Mouse (Mus musculus) kidney, embryonic 14.5 days (tissue): ENCODE results near the gene Dnm2. TPM values are rescaled to one million over a fixed set of nuclear protein-coding genes. Genes with fewer than 3 reads are reported as not detected.
"Not testable (repeated sequence)": the region's sequence is repeated elsewhere in the genome, so short reads cannot be mapped to it uniquely, and the experiment has no call there.

ENCODE experiments used
- ATAC-seq: fragments of 200-750 bp; cut with Nextera tagmentation; 2 replicates; pipeline ENCODE4 v1.8.0; 2017; ENCODE audit warnings: moderate number of reproducible peaks, mild to moderate bottlenecking, moderate TSS enrichment, moderate library complexity; ENCODE audit not compliant: low FRiP score, low TSS enrichment
- H3K27ac ChIP-seq: fragments of 300-500 bp; sonication (generic); 2 replicates; pipeline ENCODE4 v1.5.1; 2014; ENCODE audit warnings: low read depth, mild to moderate bottlenecking, low read length, moderate library complexity, mixed read lengths
- H3K27me3 ChIP-seq: fragments of 300-500 bp; sonication (generic); 2 replicates; pipeline ENCODE4 v1.6.1; 2014; ENCODE audit warnings: mild to moderate bottlenecking, low read length; ENCODE audit not compliant: control insufficient read depth, insufficient read depth
- H3K36me3 ChIP-seq: fragments of 300-500 bp; sonication (generic); 2 replicates; pipeline ENCODE4 v1.6.1; 2014; ENCODE audit warnings: low read length, mixed read lengths; ENCODE audit not compliant: control insufficient read depth, insufficient read depth
- H3K4me1 ChIP-seq: fragments of 300-500 bp; sonication (generic); 2 replicates; pipeline ENCODE4 v1.6.1; 2014; ENCODE audit warnings: low read length, mixed read lengths; ENCODE audit not compliant: control insufficient read depth, insufficient read depth
- H3K4me2 ChIP-seq: fragments of 300-500 bp; sonication (generic); replicated peaks from 2 replicates; pipeline ENCODE4 v1.6.1; 2014; ENCODE audit warnings: low read depth, mild to moderate bottlenecking, low read length
- H3K4me3 ChIP-seq: fragments of 300-500 bp; sonication (generic); 2 replicates; pipeline ENCODE4 v1.5.1; 2014; ENCODE audit warnings: mild to moderate bottlenecking, low read length
- H3K9ac ChIP-seq: fragments of 300-500 bp; sonication (generic); 2 replicates; pipeline ENCODE4 v1.6.1; 2014; ENCODE audit warnings: low read depth, mild to moderate bottlenecking, low read length, moderate library complexity
- H3K9me3 ChIP-seq: fragments of 300-500 bp; sonication (generic); 2 replicates; pipeline ENCODE4 v1.6.1; 2016; ENCODE audit warnings: low read length; ENCODE audit not compliant: control insufficient read depth
- WGBS: fragments of 180-500 bp; shearing (Covaris S2); extraction: QIAGEN DNeasy Blood & Tissue Kit; methylation state at CpG from one replicate; pipeline ENCODE4 v1.1.7; 2014; 5-methylcytosine and 5-hydroxymethylcytosine counted together
- polyA plus RNA-seq: library from polyadenylated mRNA; unstranded; fragments of >200 nt; fragmentation: Nextera tagmentation; extraction: Ambion mirVana; gene quantifications from 2 replicates; pipeline ENCODE4 v1.2.1, GENCODE M21; 2014

Dnm2 gene
- polyA plus RNA-seq, 1 experiment from 2014 or later, result 66.1 TPM

DNA sequence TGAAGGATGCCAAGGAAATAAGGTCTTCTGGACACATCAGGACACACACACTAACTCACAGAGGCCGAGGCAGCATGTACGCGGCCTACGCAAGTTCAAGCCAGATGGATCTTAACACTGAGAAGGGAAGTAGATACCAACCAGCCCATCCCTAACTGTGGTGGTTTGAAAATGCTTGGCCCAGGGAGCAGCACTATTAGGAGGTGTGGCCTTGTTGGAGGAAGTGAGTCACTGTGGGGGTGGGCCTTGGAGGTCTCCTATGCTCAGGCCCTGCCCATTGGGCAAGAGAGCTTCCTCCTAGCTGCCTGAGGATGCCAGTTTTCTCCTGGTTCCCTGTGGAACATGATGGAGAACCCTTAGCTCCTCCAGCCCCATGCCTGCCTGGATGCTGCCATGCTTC lies 88.8 kb downstream of the Dnm2 start:
- Histone ChIP-seq H3K4me3 (no peak overlapping the region), H3K27ac (no peak overlapping the region), H3K36me3 (peaks cover 7% of the 10 kb centered on the region), H3K4me1 (peaks cover 9% of the 10 kb centered on the region), H3K9ac (no peak overlapping the region), H3K4me2 (no peak overlapping the region), H3K9me3 (no peaks in the 10 kb centered on the region), H3K27me3 (no peaks in the 10 kb centered on the region)
- ATAC-seq, result no peak
- WGBS, result 93% methylated on average over 4 of the region's 4 CpGs

- H3K4me3 ChIP-seq, result no peak overlapping the region
- H3K36me3 ChIP-seq, result no peaks in the 10 kb centered on the region
- WGBS, result 63% methylated on average over 6 of the region's 6 CpGs
- no peaks in the 10 kb centered on the region for H3K9me3 ChIP-seq
- H3K27me3 ChIP-seq, result no peaks in the 10 kb centered on the region
- H3K4me2 ChIP-seq, result no peak overlapping the region
- no peaks in the 10 kb centered on the region for H3K4me1 ChIP-seq
- ATAC-seq, result no peak
- no peak overlapping the region for H3K9ac ChIP-seq
- no peak overlapping the region for H3K27ac ChIP-seq
These were observed 93.3 kb downstream of the Dnm2 start for GRCm38 (mm10) chr9:21517947-21518495.

DNA sequence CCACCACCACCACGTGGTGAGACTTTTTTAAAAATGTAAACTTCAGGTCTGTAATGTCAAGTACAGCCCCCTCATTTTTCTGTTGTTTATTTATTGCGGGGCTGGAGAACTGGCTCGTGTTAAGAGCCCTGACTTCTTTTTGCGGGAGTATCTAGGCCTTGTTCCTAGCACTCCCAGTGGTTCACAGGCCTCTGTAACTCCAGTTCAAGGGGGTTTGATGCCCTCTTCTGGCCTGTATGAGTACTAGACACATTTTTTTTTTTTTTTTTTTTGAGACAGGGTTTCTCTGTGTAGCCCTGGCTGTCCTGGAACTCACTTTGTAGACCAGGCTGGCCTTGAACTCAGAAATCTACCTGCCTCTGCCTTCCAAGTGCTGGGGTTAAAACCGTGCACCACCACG lies 94.0 kb downstream of the Dnm2 start:
- not testable (repeated sequence) for H3K4me3 ChIP-seq, H3K27me3 ChIP-seq, ATAC-seq, H3K4me1 ChIP-seq, H3K4me2 ChIP-seq, H3K9ac ChIP-seq, H3K36me3 ChIP-seq, H3K27ac ChIP-seq, H3K9me3 ChIP-seq
- 89% methylated on average over 6 of the region's 6 CpGs for WGBS

DNA sequence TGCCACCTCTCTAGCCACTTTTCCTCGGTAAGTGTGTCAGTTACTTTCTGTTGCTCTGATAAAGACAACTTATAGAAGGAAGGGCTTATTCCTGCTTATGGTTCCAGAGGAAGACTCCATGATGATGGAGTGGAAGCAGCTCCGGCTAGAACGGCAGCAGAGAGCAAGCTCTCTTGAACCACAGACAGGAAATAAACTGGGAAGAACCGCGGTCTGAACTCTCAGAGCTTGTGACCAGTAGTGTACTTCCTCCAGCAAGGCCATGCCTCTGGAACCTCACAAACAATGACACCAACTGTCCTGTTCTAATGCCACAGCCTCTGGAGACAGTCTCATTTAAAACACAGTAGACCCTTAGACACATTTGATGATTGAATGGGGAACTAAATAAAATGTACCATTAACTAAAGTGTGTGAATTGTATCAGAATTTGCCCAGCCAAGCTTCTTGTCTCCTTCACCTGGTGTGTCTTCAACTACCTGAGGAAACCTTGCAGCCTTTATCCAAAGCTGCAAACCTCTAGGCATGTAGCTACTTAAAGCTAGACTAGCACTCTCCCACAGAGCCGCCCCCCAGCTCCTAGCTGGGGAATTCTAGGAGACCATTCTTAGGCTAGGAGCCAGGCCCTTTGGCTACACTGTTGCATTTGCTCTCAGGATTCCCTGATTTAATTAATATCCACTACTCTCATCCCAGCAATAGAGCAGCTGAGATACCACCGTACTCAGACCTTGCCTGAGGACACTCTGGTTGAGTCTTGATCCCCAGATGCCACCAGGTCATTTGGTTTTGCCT lies 100.6 kb downstream of the Dnm2 start:
- Histone ChIP-seq H3K4me1 (no peaks in the 10 kb centered on the region), H3K4me3 (no peak overlapping the region), H3K4me2 (no peak overlapping the region), H3K27ac (no peak overlapping the region), H3K9ac (no peak overlapping the region), H3K9me3 (no peaks in the 10 kb centered on the region), H3K36me3 (peaks cover 4% of the 10 kb centered on the region; the same call in 1 of the 2 replicates), H3K27me3 (no peaks in the 10 kb centered on the region)
- WGBS, result 77% methylated on average over 7 of the region's 7 CpGs
- ATAC-seq, result no peak

- 66% methylated on average over 14 of the region's 14 CpGs for WGBS
- Histone ChIP-seq H3K4me1 (no peaks in the 10 kb centered on the region), H3K4me2 (no peak within 1 kb of the TSS), H3K27ac (no peak within 1 kb of the TSS), H3K9me3 (no peaks in the 10 kb centered on the region), H3K4me3 (no peak within 1 kb of the TSS), H3K27me3 (no peaks in the 10 kb centered on the region), H3K9ac (no peak within 1 kb of the TSS), H3K36me3 (peaks cover 4% of the 10 kb centered on the region; the same call in 1 of the 2 replicates)
- ATAC-seq, result no peak
These were observed 101.4 kb downstream of the Dnm2 start, which contains the start of gene AB124611 for GRCm38 (mm10) chr9:21525937-21526633. Gene AB124611, plus strand, starts transcription at chr9:21526176.

- Histone ChIP-seq H3K27ac (no peak overlapping the region), H3K9ac (no peak overlapping the region), H3K4me1 (no peaks in the 10 kb centered on the region), H3K4me3 (no peak overlapping the region), H3K27me3 (no peaks in the 10 kb centered on the region), H3K4me2 (no peak overlapping the region), H3K9me3 (no peaks in the 10 kb centered on the region), H3K36me3 (peaks cover 4% of the 10 kb centered on the region; the same call in 1 of the 2 replicates)
- no peak for ATAC-seq
- WGBS, result 76% methylated on average over 3 of the region's 3 CpGs
These were observed 101.9 kb downstream of the Dnm2 start for GRCm38 (mm10) chr9:21526634-21526944.

GRCm38 (mm10) chr9:21527100-21527801 lies 102.5 kb downstream of the Dnm2 start:
- 92% methylated on average over 2 of the region's 2 CpGs for WGBS
- H3K4me1 ChIP-seq, result no peaks in the 10 kb centered on the region
- peaks cover 4% of the 10 kb centered on the region; the same call in 1 of the 2 replicates for H3K36me3 ChIP-seq
- no peaks in the 10 kb centered on the region for H3K27me3 ChIP-seq
- no peaks in the 10 kb centered on the region for H3K9me3 ChIP-seq
- no peak overlapping the region for H3K27ac ChIP-seq
- no peak overlapping the region for H3K4me3 ChIP-seq
- H3K9ac ChIP-seq, result no peak overlapping the region
- ATAC-seq, result no peak
- no peak overlapping the region for H3K4me2 ChIP-seq

GRCm38 (mm10) chr9:21527917-21528324 lies 103.2 kb downstream of the Dnm2 start:
- Histone ChIP-seq H3K9me3 (no peaks in the 10 kb centered on the region), H3K4me3 (no peak overlapping the region), H3K27me3 (no peaks in the 10 kb centered on the region), H3K4me1 (no peaks in the 10 kb centered on the region), H3K4me2 (no peak overlapping the region), H3K36me3 (peaks cover 4% of the 10 kb centered on the region; the same call in 1 of the 2 replicates), H3K9ac (no peak overlapping the region), H3K27ac (no peak overlapping the region)
- ATAC-seq, result no peak
- WGBS, result 65% methylated on average over 1 of the region's 1 CpGs
